Mouse (Mus musculus) ovary, postnatal 10 days (tissue): Measurements from ENCODE around the gene Ell.

ENCODE experiments used
- DNase-seq: peaks from one replicate; pipeline ENCODE4 v3.0.0; 2022; ENCODE audit warnings: low spot score

The Ell gene

GRCm38 (mm10) chr8:70598722-70599121, 59.5 kb downstream of the Ell start:
- DNase-seq: no peak

DNA sequence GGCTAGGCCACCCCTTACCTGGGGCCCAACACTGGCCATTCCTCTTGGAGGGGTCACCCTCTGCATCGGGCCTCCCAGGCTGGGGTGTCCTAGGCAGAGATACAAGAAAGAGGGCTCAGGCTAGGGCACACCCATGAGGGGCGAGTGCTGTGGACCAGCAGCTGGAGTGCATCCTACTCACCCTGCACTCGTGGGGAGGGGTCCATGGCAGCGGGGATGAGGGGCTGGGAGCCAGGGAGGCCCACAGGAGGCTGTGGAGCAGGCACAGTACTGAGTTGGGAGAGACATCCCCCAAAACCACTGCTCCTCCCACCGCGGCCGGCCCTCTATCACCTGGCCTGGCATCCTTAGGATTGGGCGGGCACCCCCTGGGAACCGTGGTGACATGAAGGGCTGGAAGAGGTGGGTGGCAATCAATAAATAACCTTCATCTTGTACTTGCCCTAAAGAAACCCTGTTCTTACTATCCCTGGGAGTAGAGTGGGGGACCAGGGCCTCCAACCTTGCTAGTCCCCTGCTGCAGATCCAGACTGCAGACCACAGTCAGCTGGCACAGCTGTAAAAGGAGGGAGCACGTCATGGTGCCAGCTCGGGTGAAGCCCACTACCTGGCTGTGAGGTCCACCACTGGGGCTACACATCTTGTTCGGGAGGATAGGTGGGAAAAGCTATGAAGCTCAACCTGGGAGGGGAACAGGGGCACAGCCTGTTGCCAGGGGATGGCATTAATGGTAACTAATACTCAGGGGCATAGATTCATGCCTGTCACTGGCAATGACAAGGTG, 60.4 kb downstream of the Ell start:
- no peak for DNase-seq

DNA sequence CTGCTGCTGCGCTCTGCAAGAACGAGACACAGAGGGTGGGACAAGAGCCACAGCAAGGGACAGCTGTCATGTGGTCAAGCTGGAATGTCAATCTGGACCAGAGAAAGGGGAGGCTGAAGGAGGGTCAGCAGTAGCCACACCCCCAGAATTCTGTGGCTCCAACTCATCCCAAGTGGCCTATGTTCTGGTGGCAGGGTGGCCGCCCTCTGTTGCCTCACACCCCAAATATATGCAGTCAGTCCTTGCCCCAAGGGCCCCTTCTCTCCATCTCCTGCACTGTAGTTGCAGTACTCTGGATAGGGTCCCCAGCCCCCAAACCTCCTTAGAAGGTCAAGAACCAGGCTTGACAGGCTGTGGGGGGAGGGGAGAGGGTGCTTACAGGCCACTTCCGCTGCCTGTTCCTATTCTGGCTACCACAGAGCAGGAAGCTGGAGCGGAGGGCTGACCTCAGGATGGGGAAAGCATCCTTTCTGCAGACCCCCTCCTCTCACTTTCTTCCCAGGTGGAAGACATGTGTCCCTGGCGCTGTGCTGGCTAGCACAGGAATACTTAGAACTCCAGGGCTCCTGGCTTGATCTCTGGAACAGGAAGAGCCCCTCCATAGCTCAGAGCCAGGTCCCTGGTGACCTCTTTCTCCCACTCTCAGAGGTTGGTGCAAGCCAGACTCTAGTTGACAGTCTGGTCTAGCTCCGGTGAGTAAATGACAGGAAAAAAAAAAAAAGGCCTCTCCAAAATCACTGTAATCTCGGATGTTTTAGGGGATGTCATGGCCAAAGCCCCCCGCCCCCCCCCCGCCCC, 61.4 kb downstream of the Ell start:
- no peak for DNase-seq

GRCm38 (mm10) chr8:70601271-70601649, 62.0 kb downstream of the Ell start:
- DNase-seq: no peak

GRCm38 (mm10) chr8:70602139-70602811, 63.0 kb downstream of the Ell start:
- DNase-seq: no peak

DNA sequence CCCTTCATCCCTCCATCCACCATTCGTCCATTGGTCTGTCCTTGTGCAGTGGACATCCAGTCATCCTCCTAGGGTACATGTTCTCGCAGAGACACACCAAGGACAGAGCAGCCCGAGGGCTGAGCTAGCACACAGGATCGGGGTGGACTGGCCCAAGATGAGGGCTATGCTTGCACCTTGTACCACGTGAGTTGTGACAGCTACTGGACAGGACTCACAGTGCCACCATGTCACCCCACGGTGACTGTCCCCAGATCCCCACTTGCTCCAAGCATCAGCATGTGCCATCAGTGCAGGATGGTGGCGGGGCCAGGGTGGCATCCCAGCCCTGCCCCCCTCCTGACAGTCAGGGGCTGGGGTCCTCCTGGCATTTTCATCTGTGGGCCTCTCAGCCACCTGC, 65.3 kb downstream of the Ell start:
- no peak for DNase-seq

DNA sequence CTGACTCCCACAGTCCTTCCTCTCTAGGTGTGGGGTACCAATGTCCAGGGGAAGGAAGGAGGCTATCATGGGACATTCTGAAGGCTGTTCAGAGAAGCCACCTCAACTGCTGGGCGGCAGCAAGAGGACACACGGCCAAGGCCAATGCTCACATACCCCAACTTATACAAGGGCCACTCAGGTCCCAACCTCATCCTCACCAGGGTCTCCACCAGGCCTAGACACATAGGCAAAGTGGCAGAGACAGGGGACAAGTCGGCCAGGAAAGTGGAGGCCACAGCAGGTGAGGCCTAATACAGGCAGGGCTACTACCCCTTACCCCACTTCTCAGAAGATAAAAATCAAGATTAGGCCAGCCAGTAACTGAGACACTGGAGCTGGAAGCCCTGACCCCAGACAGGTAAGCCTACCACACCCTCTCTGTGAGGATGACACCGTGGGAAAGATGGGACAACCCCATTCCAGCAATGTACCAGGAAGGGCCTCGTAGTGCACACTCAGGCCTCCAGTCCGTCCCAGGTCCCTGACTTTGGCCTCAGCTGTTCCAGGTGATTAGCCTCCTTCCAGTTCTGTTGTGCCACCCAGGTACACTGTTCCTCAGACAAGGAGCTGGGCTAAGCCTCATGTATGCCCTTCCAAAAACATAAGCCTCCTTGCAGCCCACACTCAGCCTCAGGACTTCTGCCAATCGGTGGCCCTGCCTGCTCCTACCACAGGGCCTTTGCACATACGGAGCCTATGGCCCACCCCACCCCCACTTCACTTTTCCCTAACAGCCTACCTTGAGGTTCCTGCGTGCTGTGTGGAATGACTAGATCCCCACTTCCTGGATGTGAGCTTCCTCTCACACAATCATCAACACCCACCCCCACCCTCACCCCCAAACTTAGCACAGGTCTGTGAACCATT, 66.9 kb downstream of the Ell start:
- DNase-seq: no peak

- DNase-seq: no peak
Observed at GRCm38 (mm10) chr8:70606780-70607602, 67.7 kb downstream of the Ell start.

DNA sequence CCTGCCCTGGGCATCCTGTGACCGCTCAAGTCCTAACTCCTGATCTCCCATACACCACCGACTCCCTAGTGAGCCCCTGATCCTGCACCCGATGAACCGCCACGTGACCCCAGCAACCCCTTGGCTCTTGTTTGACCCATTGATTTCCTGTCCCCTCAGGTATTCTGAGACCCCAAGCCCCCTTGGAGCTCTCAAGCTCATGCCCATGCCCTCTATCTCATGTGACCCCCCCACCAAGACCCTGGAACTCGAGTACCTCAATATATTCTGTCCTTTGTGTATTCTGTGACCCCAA, 68.3 kb downstream of the Ell start:
- DNase-seq: no peak

DNA sequence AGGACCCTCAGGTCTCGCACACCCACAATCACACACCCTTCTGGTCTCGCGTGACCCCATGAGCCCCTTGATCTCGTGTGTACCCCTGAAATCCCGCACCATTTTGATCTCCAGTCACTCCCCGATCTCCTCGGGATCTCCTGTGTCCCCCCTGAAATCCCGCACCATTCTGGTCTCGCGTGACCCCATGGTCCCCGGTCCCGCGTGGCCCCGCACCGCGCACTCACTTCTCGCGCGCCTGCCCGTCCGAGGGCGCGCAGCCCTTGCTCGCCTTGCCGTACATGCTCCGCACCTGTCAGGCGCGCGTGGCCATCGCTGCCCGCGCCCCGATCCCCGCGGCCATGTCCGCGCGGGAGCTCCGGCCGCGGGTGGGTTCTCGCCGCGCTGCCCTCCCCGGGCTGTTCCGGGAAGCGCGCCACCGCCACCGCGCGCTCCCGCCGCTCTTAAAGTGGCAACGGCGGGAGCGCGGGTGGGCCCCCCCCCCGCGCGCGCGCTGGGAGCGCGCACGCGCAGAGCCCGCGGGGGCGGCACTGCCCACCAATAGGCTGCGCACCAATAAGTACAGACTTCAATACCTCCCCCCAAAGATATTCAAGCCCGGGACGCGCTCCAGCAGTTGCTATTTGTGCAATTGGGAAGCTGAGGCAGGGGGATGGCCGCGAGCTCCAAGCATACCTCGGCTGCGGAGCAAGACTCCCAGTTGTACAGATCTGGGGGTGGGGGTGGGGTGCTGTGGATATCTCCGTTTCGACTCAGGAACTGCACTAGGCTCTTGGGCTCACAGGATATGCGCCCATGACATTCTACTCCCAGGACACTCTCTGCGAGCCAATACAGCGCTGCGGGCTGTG, 68.9 kb downstream of the Ell start:
- no peak for DNase-seq

DNA sequence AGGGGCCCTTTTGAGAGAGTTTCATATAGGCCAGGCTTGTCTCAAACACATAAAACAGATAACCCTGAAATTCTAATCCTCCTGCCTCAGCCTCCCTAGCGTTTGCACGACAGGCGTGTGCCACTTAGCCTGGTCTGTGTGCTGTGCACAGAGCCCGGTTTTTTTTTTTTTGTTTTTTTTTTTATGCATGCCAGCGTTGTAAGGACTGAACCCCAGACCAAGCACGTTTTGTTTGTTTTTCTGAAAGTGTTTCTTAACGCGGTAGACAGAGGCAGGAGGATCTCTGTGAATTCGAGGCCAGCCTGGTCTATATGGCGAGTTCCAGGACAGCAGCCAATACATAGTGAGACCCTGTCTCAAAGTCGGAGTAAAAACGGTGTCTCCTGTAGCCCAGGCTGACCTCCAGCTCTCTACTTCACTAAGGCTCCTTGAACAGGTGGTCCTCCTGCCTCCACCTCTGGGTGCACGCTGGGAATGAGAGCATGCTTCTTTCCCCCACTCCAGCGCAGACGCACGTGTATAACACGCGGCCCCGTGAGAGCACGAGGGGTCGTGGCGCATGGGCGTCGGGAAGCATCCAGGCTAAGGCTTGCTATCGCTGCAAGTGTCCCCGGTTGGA, 69.6 kb downstream of the Ell start, which contains the start of gene Ssbp4:
TSS of gene Ssbp4 (minus strand) at position 124 of the 619 bp plus-strand sequence.
- DNase-seq: no peak

DNA sequence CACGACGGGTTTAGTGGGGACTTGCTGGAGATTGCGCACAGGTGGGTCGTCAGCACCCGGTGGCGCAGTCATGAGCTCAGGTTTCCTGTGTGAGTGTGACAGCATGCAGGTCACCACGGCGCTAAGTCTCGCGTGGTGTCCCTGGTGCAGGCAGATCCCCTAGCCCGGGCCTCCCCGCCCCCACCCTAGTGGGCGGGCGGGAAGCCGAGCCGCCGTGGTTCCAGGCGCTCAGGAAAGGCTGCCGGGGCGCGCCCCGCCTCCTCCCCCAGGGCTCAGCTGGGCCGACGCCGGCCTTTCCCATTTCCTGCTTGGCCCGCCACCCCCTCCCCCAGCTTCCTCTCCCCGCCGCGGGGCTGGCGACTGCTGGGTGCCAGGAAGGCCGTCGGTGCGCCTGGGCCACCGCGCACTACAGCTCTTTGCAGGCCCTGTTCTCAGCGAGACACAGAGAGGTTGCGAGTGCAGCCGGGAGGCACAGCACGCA, 70.2 kb downstream of the Ell start:
- peak; percentile 74 for DNase-seq

DNA sequence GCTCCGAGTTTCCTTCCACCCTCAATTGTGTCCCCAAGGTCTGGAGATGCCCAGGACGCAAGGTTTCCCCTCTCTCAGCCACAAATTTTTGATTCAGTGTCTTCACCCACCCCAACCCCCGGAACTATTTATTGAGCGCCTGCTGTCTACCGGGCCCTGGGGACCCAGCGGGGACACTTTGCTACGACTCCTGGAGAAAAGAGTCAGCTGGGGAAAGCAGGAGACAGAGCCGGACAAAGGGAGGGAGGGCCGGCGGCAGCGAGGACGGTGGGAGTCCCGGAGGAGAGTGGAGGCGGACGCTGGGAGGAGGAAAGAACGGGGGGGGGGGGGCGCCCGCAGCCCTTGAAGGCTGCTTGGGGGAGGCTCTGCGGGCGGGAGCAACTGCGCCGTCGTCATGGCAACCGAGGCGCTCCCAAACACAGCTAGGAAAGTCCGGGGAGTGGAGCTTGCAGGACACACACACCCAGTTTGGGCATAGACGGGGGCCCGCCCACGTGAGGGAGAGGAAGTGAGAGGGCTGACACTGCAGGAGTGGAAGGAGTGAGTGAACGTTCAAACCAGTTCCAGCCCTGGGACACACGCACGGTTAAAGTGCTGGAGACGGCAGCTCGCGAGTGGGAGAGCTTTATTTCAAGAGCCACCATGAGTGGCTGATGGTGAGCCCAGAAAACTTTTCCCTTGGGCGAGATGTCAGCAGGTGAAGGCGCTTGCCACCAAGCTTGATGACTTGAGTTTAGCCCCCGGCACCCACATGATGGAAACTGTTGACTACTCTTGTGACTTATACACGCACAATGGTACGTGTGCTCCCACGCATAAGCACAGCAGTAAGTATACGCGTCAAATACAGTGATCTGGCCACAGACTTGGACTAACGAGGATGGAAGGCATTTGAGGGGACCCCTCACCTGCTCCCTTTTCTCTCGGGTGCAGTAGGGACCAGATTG, 70.9 kb downstream of the Ell start:
- DNase-seq: peak; percentile 66

DNA sequence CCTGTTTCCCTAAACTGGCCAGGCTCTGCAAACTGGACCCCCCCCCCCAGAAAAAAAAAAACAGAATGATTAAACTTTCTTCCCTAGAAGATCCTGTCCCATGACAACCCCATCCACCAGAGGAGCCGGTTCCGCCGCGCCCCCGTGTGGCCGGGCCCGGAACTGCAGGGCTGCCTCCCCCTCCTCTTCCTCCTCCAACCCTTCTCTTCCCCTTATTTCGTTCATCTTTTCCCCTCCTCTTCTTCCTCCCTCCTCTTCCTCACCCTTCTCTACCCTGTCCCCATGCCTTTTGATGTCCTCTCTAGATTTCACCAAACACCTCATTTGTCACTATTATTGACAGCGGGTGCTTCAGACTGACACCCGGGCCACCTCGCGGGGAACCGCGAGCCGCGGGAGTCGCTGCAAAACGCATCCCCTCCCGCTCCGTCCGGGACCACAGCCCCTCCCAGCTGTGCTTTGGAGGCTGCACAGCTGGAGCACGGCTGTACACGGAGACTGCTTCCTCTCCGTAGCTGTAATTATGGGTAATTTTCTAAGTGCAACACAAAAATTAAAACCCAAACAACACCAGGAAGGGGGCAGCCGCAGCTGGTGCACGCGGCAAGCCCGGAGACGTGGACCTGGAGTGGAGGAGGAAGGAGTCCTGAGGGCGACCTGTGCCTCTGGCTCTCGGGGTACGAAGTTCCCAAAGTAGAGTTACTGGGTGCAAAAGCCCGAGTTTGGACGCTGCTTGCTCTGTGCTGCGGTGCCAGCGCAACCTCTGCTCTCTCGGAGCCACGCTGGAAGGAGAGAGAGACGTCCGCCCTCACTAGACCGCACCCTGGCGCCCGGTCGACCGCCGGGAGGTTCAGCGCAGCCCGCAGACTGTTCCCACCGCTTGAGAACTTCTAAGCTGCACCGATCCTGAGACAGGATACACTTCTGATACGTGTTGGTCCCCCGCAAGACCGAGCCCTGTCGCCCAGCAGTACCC, 71.8 kb downstream of the Ell start:
- peak; percentile 87 for DNase-seq

- DNase-seq: peak; percentile 71
Observed at GRCm38 (mm10) chr8:70611849-70612248, 72.6 kb downstream of the Ell start.

GRCm38 (mm10) chr8:70613763-70614162, 74.5 kb downstream of the Ell start:
- DNase-seq: no peak

DNA sequence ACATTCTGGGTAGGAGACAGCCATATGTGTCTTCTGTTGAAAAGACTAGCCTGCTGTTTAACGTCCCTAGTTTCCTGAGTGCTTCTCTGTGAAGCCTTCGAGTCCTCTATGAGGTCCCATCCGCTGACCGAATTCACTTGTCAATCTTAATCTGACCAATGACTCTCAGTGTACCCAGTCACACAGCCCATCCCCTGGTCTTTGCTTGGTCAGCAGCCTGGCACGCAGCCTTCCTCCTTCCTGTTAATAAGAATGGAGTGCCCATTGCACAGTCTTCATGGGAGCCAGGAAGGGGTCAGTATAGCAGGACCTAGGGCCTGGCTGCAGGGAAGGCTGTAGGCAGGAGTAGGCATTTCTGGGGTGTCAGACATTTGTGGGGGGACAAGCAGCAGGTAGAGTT, 75.2 kb downstream of the Ell start:
- DNase-seq: no peak
